Mouse (Mus musculus): ENCODE measurements at regions not wholly inside any gene's neighbourhood (a gene's known extent, or its start where the extent isn't known, plus 50 kb on each side); places are given as distances from the start of the nearest gene placed in this dataset.
"Not testable (repeated sequence)": the region's sequence is repeated elsewhere in the genome, so short reads cannot be mapped to it uniquely, and the experiment has no call there.

DNA sequence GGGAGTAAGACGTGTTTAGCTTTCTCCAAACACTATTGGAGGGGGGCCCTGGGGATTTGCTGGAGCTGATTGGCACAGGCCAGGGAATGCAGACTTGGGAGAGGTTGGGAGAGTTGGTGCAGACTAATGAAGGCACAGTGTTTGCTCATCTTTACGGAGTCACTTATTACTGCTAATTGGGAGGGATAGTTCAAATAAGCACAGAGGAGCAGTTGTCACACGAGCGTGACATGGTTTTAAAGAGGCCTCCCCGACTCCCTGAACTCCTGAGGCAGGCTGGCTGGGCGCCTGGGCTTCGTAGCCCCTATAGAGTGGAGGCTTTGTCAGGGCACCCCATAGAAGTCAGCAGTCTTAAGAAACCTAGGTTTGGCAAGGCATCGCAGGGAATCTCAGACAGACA is 145.0 kb upstream of the Kiz start:
- Histone ChIP-seq H3K27ac (no peak overlapping the region), H3K4me3 (no peak overlapping the region)
- DNase-seq (ENCODE audit: low spot score in 2 of 2) = peak in 1 of 2 experiments; percentile 26
- TF ChIP-seq CTCF (conservative IDR thresholded peaks at IDR 0.05) = no peak

DNA sequence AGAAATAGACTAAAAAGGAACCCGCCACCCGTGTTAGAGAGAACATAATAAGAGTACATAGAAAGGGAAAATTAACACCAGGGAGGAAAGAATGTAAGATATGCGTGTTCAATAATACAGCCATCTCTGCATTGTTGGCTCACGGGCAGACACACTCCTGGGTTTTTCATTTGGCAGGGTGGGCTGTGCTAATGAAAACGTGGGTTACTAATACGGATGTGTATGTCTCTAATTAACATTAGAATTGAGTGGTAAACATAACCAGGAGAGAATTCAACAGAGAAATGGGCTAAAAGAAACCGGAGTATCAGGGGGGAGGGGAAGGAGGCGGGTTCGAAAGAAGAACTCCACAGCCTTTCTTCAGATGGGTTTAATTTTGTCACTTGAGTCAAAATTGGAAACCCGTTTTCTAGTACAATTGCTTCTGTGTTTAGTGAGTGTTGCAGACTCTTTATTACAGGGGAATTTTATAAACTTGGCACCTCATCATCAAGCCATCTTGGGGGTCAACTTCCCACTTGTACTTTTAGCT is 134.4 kb upstream of the Kiz start:
- Histone ChIP-seq H3K27ac (no peak overlapping the region), H3K4me3 (no peak overlapping the region)
- DNase-seq (ENCODE audit: low spot score in 2 of 2) = no peak
- TF ChIP-seq CTCF (conservative IDR thresholded peaks at IDR 0.05) = no peak

DNA sequence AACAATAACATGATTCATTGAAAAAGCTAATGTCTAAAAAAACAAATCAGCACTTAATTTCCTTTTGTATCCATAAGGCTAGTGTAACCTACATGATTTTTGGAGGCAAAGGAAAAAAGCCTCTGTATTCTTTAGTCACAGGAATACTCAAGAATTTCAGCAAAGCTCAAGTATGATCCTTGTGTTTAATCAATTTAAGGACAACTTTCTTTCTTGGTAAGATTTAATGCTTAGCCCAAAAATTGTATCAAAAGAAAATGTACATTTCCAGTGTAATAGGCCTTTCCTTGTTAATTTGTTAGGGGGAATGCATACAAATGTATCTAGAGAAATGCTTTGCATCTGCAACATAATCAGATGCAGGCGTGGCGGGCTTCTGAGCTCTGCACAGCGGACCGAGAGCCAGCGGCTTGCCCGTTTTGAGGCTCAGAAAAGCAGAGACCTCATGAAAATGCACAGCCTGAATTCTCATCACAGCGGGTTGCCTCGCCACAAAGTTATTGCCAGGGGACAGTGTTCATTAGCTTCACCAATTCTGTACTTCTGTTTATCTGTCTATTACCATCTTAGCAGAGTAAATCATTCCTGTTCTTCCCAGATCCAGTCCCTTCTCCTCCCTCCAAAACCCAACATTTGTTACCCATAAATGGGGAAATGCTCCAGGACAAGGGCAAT is 133.2 kb upstream of the Kiz start:
- no peak overlapping the region for H3K4me3 ChIP-seq
- TF ChIP-seq CTCF (conservative IDR thresholded peaks at IDR 0.05) = no peak
- H3K27ac ChIP-seq = 0 out of 2 replicates have a peak overlapping the region, but pooled peaks have one; percentile 18

DNA sequence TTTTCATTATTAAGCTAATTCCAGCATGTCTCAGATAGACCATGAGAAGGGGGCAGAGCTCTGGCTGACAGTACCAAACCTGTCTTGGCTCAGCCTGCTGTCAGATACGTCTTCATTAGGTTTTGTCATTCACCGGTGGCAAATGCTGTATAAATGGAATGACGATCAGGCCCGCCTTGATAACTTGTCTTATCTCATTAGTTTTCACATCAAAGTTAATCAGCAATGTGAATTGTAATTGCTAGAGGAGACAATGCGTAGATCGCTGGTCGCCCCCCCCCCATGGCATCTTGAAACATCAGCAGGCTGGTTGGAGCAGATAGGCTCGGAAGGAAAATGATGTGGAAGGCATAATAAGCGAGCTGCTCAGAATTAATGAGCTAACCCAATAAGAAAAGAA is 132.5 kb upstream of the Kiz start:
- H3K27ac ChIP-seq = no peak overlapping the region
- DNase-seq (ENCODE audit: low spot score in 2 of 2) = no peak
- TF ChIP-seq CTCF (conservative IDR thresholded peaks at IDR 0.05) = no peak
- H3K4me3 ChIP-seq = no peak overlapping the region

More for the DNA sequence above, 133.2 kb upstream of the Kiz start:
- no peak for DNase-seq (ENCODE audit: low spot score in 2 of 2)

DNA sequence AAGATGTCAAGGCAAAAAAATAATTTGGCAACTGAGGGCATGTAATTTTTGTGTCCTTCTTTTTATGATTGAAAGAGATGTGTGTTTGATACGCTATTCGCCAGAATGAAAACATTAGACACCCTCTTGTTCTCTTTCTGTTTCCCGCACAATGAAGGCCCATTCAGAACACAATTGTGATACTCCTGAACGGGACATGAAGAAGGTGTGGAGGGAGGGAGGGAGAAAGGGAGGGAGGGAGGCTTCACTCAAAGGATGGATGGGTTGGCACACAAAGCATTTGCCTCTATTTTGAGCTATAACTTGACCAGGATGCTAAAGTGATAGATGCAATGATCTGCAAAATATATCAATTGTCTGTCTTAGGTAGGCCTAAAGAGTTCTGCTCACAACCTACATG is 132.0 kb upstream of the Kiz start:
- Histone ChIP-seq H3K27ac (no peak overlapping the region), H3K4me3 (no peak overlapping the region)
- no peak for DNase-seq (ENCODE audit: low spot score in 2 of 2)
- no peak for TF ChIP-seq CTCF (conservative IDR thresholded peaks at IDR 0.05)

DNA sequence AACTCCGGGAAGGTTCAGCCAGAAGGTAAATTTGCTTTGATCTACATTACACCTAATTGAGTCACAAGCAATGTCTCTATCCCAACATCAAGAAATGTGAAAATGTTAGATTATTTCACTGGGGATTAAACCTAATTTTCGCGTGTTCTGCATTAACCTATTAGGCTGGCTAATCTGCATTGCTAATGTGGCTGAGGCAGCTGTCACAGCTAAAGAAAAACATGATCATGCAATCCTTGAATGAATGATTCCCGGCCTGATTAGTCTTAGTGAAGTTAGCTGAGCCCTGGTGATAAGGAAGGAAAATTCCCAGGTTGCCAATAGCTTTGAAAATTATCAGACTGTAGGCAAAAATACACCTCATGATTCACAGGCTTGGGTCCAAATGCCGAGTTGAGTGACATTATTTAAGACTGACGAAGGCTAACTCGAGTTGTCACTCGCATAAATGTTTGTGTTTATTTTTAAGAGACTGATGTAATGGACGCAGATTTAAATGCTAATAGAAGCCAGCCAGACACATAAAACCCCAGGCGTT is 131.5 kb upstream of the Kiz start:
- Histone ChIP-seq H3K27ac (no peak overlapping the region), H3K4me3 (no peak overlapping the region)
- DNase-seq (ENCODE audit: low spot score in 2 of 2) = no peak
- TF ChIP-seq CTCF (conservative IDR thresholded peaks at IDR 0.05) = no peak

DNA sequence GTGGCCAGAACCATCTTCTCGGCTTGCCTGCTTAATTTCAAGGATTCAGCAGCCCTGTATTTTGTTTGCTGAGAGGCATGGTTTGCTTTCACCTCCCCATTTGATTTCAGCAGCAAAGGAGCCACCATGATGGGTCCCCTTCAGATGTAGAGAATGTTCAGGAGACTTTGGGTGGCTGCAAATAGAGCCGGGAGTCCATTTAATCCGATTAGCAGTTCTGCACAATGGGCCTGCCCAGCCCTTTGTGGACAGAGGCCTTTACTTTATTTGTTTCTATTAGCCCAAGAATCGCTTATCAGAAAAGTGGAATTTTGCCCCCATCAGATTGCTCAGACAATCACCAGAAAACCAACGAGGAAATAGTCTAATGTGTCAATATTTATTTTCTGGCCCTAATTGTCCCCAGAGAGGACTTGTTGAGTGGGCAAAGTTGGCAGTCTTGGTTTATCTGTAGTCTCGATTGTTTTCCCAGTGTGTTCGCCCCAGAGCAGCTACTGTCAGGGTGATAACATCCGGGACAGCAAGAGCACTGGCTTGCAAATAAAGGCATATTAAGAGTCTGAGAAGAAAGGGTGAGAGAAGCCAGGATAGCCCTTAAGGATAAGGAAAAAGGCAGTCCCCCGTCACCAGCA is 130.6 kb upstream of the Kiz start:
- TF ChIP-seq CTCF (conservative IDR thresholded peaks at IDR 0.05) = no peak

DNA sequence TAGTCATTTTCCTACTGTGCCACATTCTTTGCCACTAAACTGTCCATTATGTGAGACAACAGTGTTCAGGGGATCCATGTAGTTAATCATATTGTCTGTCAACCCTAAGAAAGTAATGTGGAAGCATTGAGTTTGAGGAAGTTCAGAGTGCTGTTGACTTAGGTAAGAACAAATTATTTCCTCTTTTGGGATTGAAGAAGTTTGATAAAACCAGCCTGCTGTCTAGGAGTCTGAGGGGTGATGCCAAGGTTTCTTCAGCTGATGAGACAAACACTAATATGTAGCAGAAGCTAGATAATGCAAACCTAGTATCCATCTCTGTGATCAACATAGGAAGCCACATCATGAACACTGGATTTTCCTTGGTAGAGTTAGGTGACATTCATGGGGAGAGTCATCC is 127.0 kb upstream of the Kiz start:
- Histone ChIP-seq H3K27ac (no peak overlapping the region), H3K4me3 (no peak overlapping the region)
- no peak for TF ChIP-seq CTCF (conservative IDR thresholded peaks at IDR 0.05)
- no peak for DNase-seq (ENCODE audit: low spot score in 2 of 2)

More for the DNA sequence above, 130.6 kb upstream of the Kiz start:
- DNase-seq (ENCODE audit: low spot score in 2 of 2) = no peak
- Histone ChIP-seq H3K4me3 (no peak overlapping the region), H3K27ac (no peak overlapping the region)

DNA sequence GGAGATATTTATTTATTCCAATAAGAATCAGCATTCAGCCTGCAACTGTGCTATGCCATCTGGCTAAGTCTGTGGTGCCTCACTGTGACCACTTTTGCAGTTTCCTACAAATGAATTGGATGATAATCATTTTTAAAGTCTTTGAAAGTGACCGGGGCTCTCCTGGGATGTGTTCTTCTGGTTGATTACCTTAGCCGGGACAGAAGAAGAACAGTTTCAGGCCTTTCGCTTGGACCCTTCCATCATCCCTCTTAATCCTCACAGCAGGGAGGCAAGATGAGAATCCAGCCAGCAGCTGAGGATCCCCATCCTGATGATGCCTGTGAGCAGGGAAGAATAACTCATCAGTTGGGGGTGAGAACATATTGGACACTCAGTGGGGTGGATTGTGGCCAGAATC is 124.6 kb upstream of the Kiz start:
- Histone ChIP-seq H3K27ac (no peak overlapping the region), H3K4me3 (no peak overlapping the region)
- no peak for TF ChIP-seq CTCF (conservative IDR thresholded peaks at IDR 0.05)
- no peak for DNase-seq (ENCODE audit: low spot score in 2 of 2)

DNA sequence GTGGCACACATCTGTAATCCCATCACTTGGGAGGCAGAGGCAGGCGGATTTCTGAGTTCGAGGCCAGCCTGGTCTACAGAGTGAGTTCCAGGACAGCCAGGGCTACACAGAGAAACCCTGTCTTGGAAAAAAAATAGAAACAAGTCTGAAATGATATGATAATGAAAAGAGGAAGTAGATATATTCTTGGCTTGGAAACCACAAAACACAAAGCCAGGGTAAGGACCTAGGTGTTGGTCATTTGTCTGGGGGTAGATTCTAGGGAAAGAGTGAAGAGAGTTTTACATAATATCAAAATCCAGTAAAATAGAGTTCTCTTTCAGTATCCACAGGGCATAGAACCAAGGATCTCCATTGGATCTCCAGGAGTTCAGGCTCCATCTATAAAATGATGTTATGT is 122.8 kb upstream of the Kiz start:
- not testable (repeated sequence) for H3K4me3 ChIP-seq; DNase-seq (ENCODE audit: low spot score in 2 of 2)

DNA sequence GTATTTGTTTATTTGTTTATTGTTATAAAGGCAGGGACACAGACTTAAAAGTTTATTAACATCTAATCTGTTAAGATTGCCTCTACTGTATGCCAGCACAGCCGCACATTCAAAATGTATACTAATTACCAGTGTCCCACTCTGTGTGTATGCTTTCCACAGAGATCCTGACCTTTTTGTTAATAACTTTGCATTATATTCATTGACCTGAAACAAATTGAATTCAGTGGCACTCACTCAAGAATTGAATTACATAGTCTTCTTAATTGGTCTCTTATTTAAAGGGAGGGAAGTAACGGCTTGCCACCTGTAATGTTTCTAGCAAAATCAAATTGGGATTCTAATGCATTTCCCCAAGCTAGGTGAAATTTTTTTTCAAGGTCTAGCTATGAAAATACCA is 111.3 kb upstream of the Kiz start:
- DNase-seq (ENCODE audit: low spot score in 2 of 2) = no peak
- TF ChIP-seq CTCF (conservative IDR thresholded peaks at IDR 0.05) = no peak
- H3K27ac ChIP-seq = no peak overlapping the region
- H3K4me3 ChIP-seq = no peak overlapping the region

More for the DNA sequence above, 122.8 kb upstream of the Kiz start:
- H3K27ac ChIP-seq = not testable (repeated sequence)

DNA sequence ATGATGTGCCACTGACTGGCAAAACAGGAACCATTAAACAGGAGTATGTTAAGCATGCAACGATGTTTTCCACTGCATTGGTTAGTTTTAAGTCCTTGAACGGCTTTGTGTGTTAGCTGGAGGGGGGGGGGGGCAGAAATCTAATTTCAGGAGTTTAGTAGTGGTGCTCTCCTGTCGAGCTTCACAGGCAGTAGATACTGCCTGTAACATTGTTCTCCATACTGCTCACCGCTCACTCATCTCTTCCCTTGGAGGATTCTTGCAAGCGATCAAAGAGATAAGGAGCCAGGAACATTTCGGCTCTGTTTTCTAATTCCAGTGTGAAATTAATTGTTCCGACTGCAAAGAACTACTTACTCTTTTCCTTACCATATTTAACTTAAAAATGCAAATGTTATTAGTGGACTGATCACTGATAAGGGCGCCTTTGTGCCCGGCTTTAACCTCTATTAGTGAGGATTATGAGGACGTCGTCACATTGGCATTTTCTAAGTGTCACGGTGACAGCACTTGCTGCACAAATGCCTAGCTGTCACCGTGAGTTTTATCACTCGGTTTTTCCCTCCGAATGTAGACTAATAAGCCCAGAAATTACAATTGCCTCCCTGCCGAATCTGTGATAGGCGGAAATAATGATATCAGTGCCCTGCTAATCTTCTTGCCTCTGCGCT is 110.5 kb upstream of the Kiz start:
- Histone ChIP-seq H3K4me3 (peak overlapping the region; percentile 51), H3K27ac (peak overlapping the region; percentile 90)
- DNase-seq (ENCODE audit: low spot score in 2 of 2) = no peak
- TF ChIP-seq CTCF (conservative IDR thresholded peaks at IDR 0.05) = no peak

DNA sequence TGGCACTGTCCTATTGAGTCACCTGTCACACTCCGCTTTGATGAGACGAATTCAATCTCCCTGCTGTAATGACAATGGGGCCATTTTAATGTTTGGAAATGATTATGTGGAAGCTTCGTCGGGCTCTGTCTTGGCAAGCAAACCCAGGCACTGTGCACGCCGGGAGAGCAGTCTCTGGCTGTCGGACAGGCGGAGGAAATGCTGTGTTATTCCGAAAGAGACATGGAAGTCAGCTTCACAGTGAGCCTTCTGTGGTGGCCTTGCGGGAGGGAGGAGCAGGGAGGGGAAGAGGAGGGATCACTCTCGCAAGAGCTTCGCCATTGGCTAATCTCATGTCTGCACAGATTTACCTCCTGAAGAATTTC is 110.0 kb upstream of the Kiz start:
- DNase-seq (ENCODE audit: low spot score in 2 of 2) = peak; percentile 58 to 64
- no peak for TF ChIP-seq CTCF (conservative IDR thresholded peaks at IDR 0.05)
- Histone ChIP-seq H3K4me3 (peak overlapping the region; percentile 51), H3K27ac (peak overlapping the region; percentile 90)

All from layer of hippocampus, adult 2 months (tissue).